Mouse (Mus musculus) E14TG2a.4 (cell line): Measurements from ENCODE around the gene Adgrv1.

ENCODE experiments used
- CTCF ChIP-seq: conservative IDR thresholded peaks from 2 replicates; pipeline ENCODE4 v1.5.1; 2014; ENCODE audit warnings: low read length
- NANOG ChIP-seq: IDR thresholded peaks from 2 replicates; pipeline ENCODE4 v1.6.1; 2014; ENCODE audit warnings: borderline replicate concordance, low read length, mixed read lengths

DNA sequence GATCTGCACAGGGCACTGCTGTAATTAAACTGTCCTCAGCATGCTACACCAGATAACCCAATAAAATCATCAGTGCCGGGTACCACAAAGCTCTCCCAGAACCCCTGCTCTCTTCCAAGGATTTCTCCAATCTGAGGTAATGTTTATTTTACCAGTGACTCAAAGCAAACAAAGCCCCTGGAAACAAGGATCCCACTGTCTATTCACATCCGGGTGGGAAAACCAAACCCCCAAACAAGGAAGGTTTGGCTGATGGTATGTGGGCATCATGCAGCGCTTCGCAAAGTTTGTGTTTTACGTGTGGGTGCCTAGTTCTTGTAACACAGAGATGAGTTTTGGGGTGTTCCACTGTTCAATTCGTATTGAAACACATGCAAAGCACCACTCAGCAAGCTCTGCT, 7.9 kb upstream of the Adgrv1 start:
- TF ChIP-seq CTCF: no peak
- TF ChIP-seq NANOG: no peak
